In the genomic region with DNA sequence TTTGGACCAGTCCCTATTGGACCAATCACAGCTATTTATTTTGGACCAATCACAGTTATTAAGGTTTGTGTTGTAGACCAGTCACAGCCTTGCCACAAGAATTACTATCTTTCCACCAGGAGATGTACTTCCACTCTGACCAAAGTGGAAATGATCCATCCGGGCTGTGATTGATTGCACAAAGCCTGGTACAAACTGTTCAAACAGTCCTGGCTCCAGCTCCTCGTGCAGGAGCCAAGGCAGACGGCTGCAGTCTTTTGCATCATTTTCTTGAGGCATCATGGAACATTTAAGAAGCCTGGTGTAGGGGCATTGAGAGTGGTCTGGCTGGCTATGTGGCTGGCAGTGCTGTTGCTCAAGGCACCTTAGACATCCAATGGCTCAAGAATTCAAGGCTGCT, we compare ENCODE assay signal across 14 mouse cellular contexts.
A peak's percentile ranks its signal among the peaks of the same experiment; 100 is the strongest.
DNase-seq lines count a peak whose midpoint lies in the region; ATAC-seq and TF ChIP-seq lines count a peak whose summit lies in the region.
"Had no signal": no experiment of that assay in that cellular context is flagged by ENCODE, and none has a peak within 500 bp of the region (broad histone marks: within the 10 kb centered on the region; RNA-seq: fewer than 3 reads in every experiment).

No protein-coding gene starts in this region.

- H3K27me3 ChIP-seq in midbrain, embryonic 11.5 days (ENCODE audit: control insufficient read depth, insufficient read depth, low read length), result no peaks in the 10 kb centered on the region
- H3K27me3 ChIP-seq in midbrain, embryonic 16.5 days (ENCODE audit: control insufficient read depth, insufficient read depth, low read depth, low read length), result no peaks in the 10 kb centered on the region

- no peak overlapping the region for H3K9ac ChIP-seq in midbrain, embryonic 11.5 days (ENCODE audit: low read length)
- no peak overlapping the region for H3K9ac ChIP-seq in midbrain, embryonic 16.5 days (ENCODE audit: low read depth, low read length)
- H3K9ac ChIP-seq: heart, embryonic 12.5 days; lung, embryonic 14.5 days had no signal

- H3K4me1 ChIP-seq in midbrain, embryonic 11.5 days (ENCODE audit: control insufficient read depth, insufficient read depth, low read length), result no peaks in the 10 kb centered on the region
- no peaks in the 10 kb centered on the region for H3K4me1 ChIP-seq in midbrain, embryonic 16.5 days (ENCODE audit: control insufficient read depth, insufficient read depth, low read length)

- peak; percentile 30 for DNase-seq in gastrocnemius, adult 2 months
- no peak for DNase-seq in gastrocnemius, postnatal 36 days
- peak; percentile 41 for DNase-seq in midbrain, embryonic 11.5 days (ENCODE audit: low spot score, missing footprints)
- peak; percentile 32 for DNase-seq in adrenal gland, postnatal 25 days
- peak; percentile 24 for DNase-seq in lung, postnatal 25 days (ENCODE audit: low spot score)
- DNase-seq in urinary bladder, postnatal 10 days (ENCODE audit: low spot score), result no peak
- DNase-seq: cerebellum, adult 8-10 months; heart, postnatal 36 days; lung, embryonic 14.5 days; thymus, adult 18-20 months had no signal

- H3K27ac ChIP-seq in gastrocnemius, adult 2 months, result no peak overlapping the region
- no peak overlapping the region for H3K27ac ChIP-seq in midbrain, embryonic 11.5 days (ENCODE audit: low read depth, low read length)
- H3K27ac ChIP-seq in midbrain, embryonic 16.5 days (ENCODE audit: low read length), result no peak overlapping the region

- no peak overlapping the region for H3K4me3 ChIP-seq in gastrocnemius, adult 2 months
- H3K4me3 ChIP-seq in midbrain, embryonic 11.5 days (ENCODE audit: low read depth, low read length), result no peak overlapping the region
- no peak overlapping the region for H3K4me3 ChIP-seq in midbrain, embryonic 16.5 days (ENCODE audit: low read depth, low read length)
- H3K4me3 ChIP-seq: heart, embryonic 12.5 days; myocyte had no signal

- WGBS in midbrain, embryonic 11.5 days, result 87% methylated on average over 3 of the region's 3 CpGs
- WGBS in midbrain, embryonic 16.5 days, result 92% methylated on average over 3 of the region's 3 CpGs

- H3K36me3 ChIP-seq in midbrain, embryonic 11.5 days (ENCODE audit: control insufficient read depth, insufficient read depth, low read length), result no peaks in the 10 kb centered on the region
- H3K36me3 ChIP-seq in midbrain, embryonic 16.5 days (ENCODE audit: control insufficient read depth, insufficient read depth, low read length), result no peaks in the 10 kb centered on the region
- H3K36me3 ChIP-seq: G1E; heart, embryonic 12.5 days had no signal

- H3K4me2 ChIP-seq in midbrain, embryonic 11.5 days, result no peak overlapping the region
- no peak overlapping the region for H3K4me2 ChIP-seq in midbrain, embryonic 16.5 days (ENCODE audit: low read length)
- H3K4me2 ChIP-seq: heart, embryonic 12.5 days; lung, embryonic 14.5 days had no signal

- TF ChIP-seq CTCF in gastrocnemius, adult 2 months (IDR thresholded peaks at IDR 0.05), result no peak

- H3K9me3 ChIP-seq in midbrain, embryonic 11.5 days (ENCODE audit: control insufficient read depth, low read length), result no peaks in the 10 kb centered on the region
- H3K9me3 ChIP-seq in midbrain, embryonic 16.5 days (replicated peaks; ENCODE audit: control insufficient read depth, low read length, poor library complexity, severe bottlenecking), result no peaks in the 10 kb centered on the region
- H3K9me3 ChIP-seq: heart, embryonic 12.5 days had no signal

- intact Hi-C loops in gastrocnemius, adult 2 months (cut with DNase I), result no loop called here
- intact Hi-C loops in gastrocnemius, postnatal 36 days (cut with DNase I), result no loop called here

- no peak for ATAC-seq in midbrain, embryonic 11.5 days (ENCODE audit: low FRiP score)
- ATAC-seq in midbrain, embryonic 16.5 days, result no peak

Comparison
In these comparisons a context has a peak if more than half of its experiments do, and no peak if none do; other contexts are left out.
1. DNase-seq: peak in gastrocnemius, adult 2 months (single experiment), midbrain, embryonic 11.5 days (single experiment), adrenal gland, postnatal 25 days (single experiment) and lung, postnatal 25 days (single experiment); none in gastrocnemius, postnatal 36 days (0 of 2) and urinary bladder, postnatal 10 days (single experiment).